Mouse (Mus musculus) lung, adult 18-20 months (tissue): ENCODE data around the gene Snx9.

ENCODE experiments used
- DNase-seq, 2 experiments: peaks; one replicate each; pipeline ENCODE4 v3.0.0; 2022; ENCODE audit warnings: mixed read lengths in 2 of 2

Gene Snx9

GRCm38 (mm10) chr17:5970298-5970821 is 129.2 kb downstream of the Snx9 start:
- DNase-seq, result no peak

GRCm38 (mm10) chr17:5973536-5973935 is 132.4 kb downstream of the Snx9 start:
- DNase-seq, result no peak

GRCm38 (mm10) chr17:5975099-5975977 is 134.2 kb downstream of the Snx9 start:
- peak; percentile 61 to 66 for DNase-seq

GRCm38 (mm10) chr17:5976221-5977055 is 135.3 kb downstream of the Snx9 start:
- peak; percentile 48 to 50 for DNase-seq

- DNase-seq, result peak; percentile 76 to 85
Observed at GRCm38 (mm10) chr17:5977056-5977920, 136.2 kb downstream of the Snx9 start.

GRCm38 (mm10) chr17:5977921-5978504 is 136.9 kb downstream of the Snx9 start:
- DNase-seq, result peak; percentile 45 to 58

GRCm38 (mm10) chr17:5978505-5979077 is 137.5 kb downstream of the Snx9 start:
- DNase-seq, result peak in 1 of 2 experiments; percentile 48

GRCm38 (mm10) chr17:5980860-5981259 is 139.7 kb downstream of the Snx9 start:
- DNase-seq, result peak in 1 of 2 experiments; percentile 51
